Mouse (Mus musculus) liver, adult 2 months (tissue): ENCODE measurements at regions not wholly inside any gene's neighbourhood (a gene's known extent, or its start where the extent isn't known, plus 50 kb on each side); places are given as distances from the start of the nearest gene placed in this dataset.

Experiments
- CTCF ChIP-seq: fragments of 200-500 bp; IDR thresholded peaks from 2 replicates; pipeline ENCODE4 v1.5.1; 2011; ENCODE audit warnings: low read depth, low read length, control low read depth
- POLR2A ChIP-seq: fragments of 200-500 bp; IDR thresholded peaks from 2 replicates; pipeline ENCODE4 v1.6.1; 2011; ENCODE audit warnings: low read length, control low read depth; ENCODE audit not compliant: insufficient read depth; ENCODE audit errors: extremely low read depth

- TF ChIP-seq CTCF = no peak
- TF ChIP-seq POLR2A = no peak
These were observed 956.8 kb downstream of the Hace1 start for GRCm38 (mm10) chr10:46534456-46534855.
